Mouse (Mus musculus): Measurements from ENCODE around the gene Chrnd.

Chrnd gene

GRCm38 (mm10) chr1:87183998-87184750 is 6.2 kb upstream of the Chrnd start:
- CTCF ChIA-PET = interaction anchor here (0.6 kb wide), 2 partner anchors 8 to 85 kb away, joined by 3 read pairs; no protein-coding TSS in a partner anchor

GRCm38 (mm10) chr1:87184751-87185139 is 5.7 kb upstream of the Chrnd start:
- CTCF ChIA-PET = interaction anchor here (0.6 kb wide), 2 partner anchors 8 to 85 kb away, joined by 3 read pairs; no protein-coding TSS in a partner anchor

- CTCF ChIA-PET = interaction anchor here (0.6 kb wide), 1 partner anchor 566 kb away, joined by 6 read pairs; no protein-coding TSS in a partner anchor
Measured at GRCm38 (mm10) chr1:87185526-87185925, 4.9 kb upstream of the Chrnd start.

GRCm38 (mm10) chr1:87186261-87187036 is 4.0 kb upstream of the Chrnd start:
- CTCF ChIA-PET = interaction anchor here (0.5 to 1.1 kb wide), 2 partner anchors 12 to 449 kb away, joined by 3 to 4 read pairs; no protein-coding TSS in a partner anchor

GRCm38 (mm10) chr1:87187037-87187355 is 3.4 kb upstream of the Chrnd start:
- CTCF ChIA-PET = interaction anchor here (0.6 to 1.1 kb wide), 3 partner anchors 12 to 577 kb away, joined by 3 to 6 read pairs (median 4); no protein-coding TSS in a partner anchor

GRCm38 (mm10) chr1:87197296-87197695 is 6.9 kb downstream of the Chrnd start:
- CTCF ChIA-PET = no interaction called here

GRCm38 (mm10) chr1:87198119-87199065 is 8.0 kb downstream of the Chrnd start:
- CTCF ChIA-PET = no interaction called here

GRCm38 (mm10) chr1:87200811-87201210 is 10.4 kb downstream of the Chrnd start:
- CTCF ChIA-PET = no interaction called here

- CTCF ChIA-PET = no interaction called here
Measured at GRCm38 (mm10) chr1:87201848-87202247, 11.4 kb downstream of the Chrnd start.

- CTCF ChIA-PET = no interaction called here
Measured at GRCm38 (mm10) chr1:87203779-87204178, 13.4 kb downstream of the Chrnd start.

GRCm38 (mm10) chr1:87204465-87204864 is 14.1 kb downstream of the Chrnd start, which contains the start of gene Chrng:
Chrng (plus strand) TSS chr1:87204657.
- CTCF ChIA-PET = no interaction called here

GRCm38 (mm10) chr1:87205038-87205437 is 14.6 kb downstream of the Chrnd start:
- CTCF ChIA-PET = no interaction called here

GRCm38 (mm10) chr1:87205502-87205901 is 15.1 kb downstream of the Chrnd start:
- CTCF ChIA-PET = no interaction called here

- CTCF ChIA-PET = no interaction called here
Measured at GRCm38 (mm10) chr1:87206339-87206738, 15.9 kb downstream of the Chrnd start.

- CTCF ChIA-PET = no interaction called here
Measured at GRCm38 (mm10) chr1:87211431-87211830, 21.0 kb downstream of the Chrnd start.

- CTCF ChIA-PET = no interaction called here
Measured at GRCm38 (mm10) chr1:87213735-87214704, 23.6 kb downstream of the Chrnd start, which contains the start of gene Eif4e2. Eif4e2 (plus strand) TSS chr1:87213914.

GRCm38 (mm10) chr1:87214748-87215147 is 24.3 kb downstream of the Chrnd start:
- CTCF ChIA-PET = no interaction called here

- CTCF ChIA-PET = no interaction called here
Measured at GRCm38 (mm10) chr1:87217938-87218337, 27.5 kb downstream of the Chrnd start.

- CTCF ChIA-PET = no interaction called here
Measured at GRCm38 (mm10) chr1:87225739-87226138, 35.3 kb downstream of the Chrnd start.

GRCm38 (mm10) chr1:87226409-87227159 is 36.2 kb downstream of the Chrnd start:
- CTCF ChIA-PET = no interaction called here
